Mouse (Mus musculus) CD4-positive, CD25-positive, alpha-beta regulatory T cell, adult 4 months (primary cell): ENCODE data around the gene Col3a1. TPM values are rescaled to one million over a fixed set of nuclear protein-coding genes. Genes with fewer than 3 reads are reported as not detected.

ENCODE experiments used
- polyA plus RNA-seq, 2 experiments: library from polyadenylated mRNA; unstranded; fragments of 100-300 nt; shearing (Covaris generic); gene quantifications; one replicate each; pipeline ENCODE4 v1.2.1; 2017

Gene Col3a1
- polyA plus RNA-seq, 2 experiments from 2014 or later: not detected

Other genes starting within 250 kb of the Col3a1 start
- not detected for gene Col5a2, start 191.7 kb downstream of the Col3a1 start, polyA plus RNA-seq